Mouse (Mus musculus): ENCODE results near the gene Kcnj9. TPM values are rescaled to one million over a fixed set of nuclear protein-coding genes. Genes with fewer than 3 reads are reported as not detected.

The Kcnj9 gene
- polyA plus RNA-seq, 1 experiment from 2014 or later, result not detected

GRCm38 (mm10) chr1:172326684-172327083, 2.4 kb downstream of the Kcnj9 start:
- H3K9ac ChIP-seq (replicated peaks; ENCODE audit: low read length), result peak overlapping the region; percentile 54
- peak overlapping the region; percentile 50 for H3K4me3 ChIP-seq (ENCODE audit: low read length)
- ATAC-seq (ENCODE audit: low FRiP score, low TSS enrichment), result no peak
- WGBS, result 60% methylated on average over 11 of the region's 11 CpGs
- peak overlapping the region; percentile 81 for H3K4me2 ChIP-seq (replicated peaks; ENCODE audit: low read depth, low read length)
- peaks cover 63% of the 10 kb centered on the region for H3K27me3 ChIP-seq (ENCODE audit: insufficient read depth, low read length)
- H3K4me1 ChIP-seq (ENCODE audit: insufficient read depth, low read length), result 0 out of 2 replicates have a peak, but pooled peaks cover 3% of the 10 kb centered on the region
- no peaks in the 10 kb centered on the region for H3K36me3 ChIP-seq (ENCODE audit: insufficient read depth, low read length)
- H3K27ac ChIP-seq (ENCODE audit: low read length), result no peak overlapping the region
- no peaks in the 10 kb centered on the region for H3K9me3 ChIP-seq (ENCODE audit: low read length)

GRCm38 (mm10) chr1:172325680-172326535, 3.2 kb downstream of the Kcnj9 start:
- peak; percentile 66; the same call in 1 of the 2 replicates for ATAC-seq (ENCODE audit: low FRiP score, low TSS enrichment)
- Histone ChIP-seq H3K4me3 (ENCODE audit: low read length) (peak overlapping the region; percentile 50), H3K4me2 (replicated peaks; ENCODE audit: low read depth, low read length) (peak overlapping the region; percentile 81), H3K36me3 (ENCODE audit: insufficient read depth, low read length) (no peaks in the 10 kb centered on the region), H3K27me3 (ENCODE audit: insufficient read depth, low read length) (peaks cover 58% of the 10 kb centered on the region), H3K9me3 (ENCODE audit: low read length) (no peaks in the 10 kb centered on the region), H3K27ac (ENCODE audit: low read length) (no peak overlapping the region), H3K4me1 (ENCODE audit: insufficient read depth, low read length) (0 out of 2 replicates have a peak, but pooled peaks cover 3% of the 10 kb centered on the region), H3K9ac (replicated peaks; ENCODE audit: low read length) (peak overlapping the region; percentile 54)
- WGBS, result 18% methylated on average over 94 of the region's 94 CpGs

DNA sequence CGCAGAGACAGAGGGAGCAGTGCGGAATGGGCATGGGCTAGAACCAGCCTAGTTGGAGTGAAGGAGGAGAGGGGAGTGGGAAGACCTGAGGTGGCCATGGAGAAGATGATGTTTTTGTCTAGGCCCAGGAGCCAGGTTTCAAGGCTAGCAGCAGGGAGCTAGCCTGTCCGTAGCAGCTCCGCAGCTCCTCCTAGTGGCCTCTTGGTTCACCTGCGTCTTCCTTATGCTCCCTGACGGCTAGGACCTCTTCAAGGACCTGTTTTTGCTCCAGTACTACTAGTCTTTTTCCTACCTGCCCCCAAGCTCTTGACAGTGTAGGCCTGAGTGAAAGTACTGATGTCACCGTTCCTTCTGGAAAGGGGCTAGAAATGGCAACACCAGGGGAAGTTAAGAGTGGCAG, 4.4 kb downstream of the Kcnj9 start:
- WGBS, result 17% methylated on average over 7 of the region's 7 CpGs
- peaks cover 46% of the 10 kb centered on the region for H3K27me3 ChIP-seq (ENCODE audit: insufficient read depth, low read length)
- peak; percentile 57 for ATAC-seq (ENCODE audit: low FRiP score, low TSS enrichment)
- H3K9me3 ChIP-seq (ENCODE audit: low read length), result no peaks in the 10 kb centered on the region
- no peak overlapping the region for H3K4me2 ChIP-seq (replicated peaks; ENCODE audit: low read depth, low read length)
- no peak overlapping the region for H3K4me3 ChIP-seq (ENCODE audit: low read length)
- H3K36me3 ChIP-seq (ENCODE audit: insufficient read depth, low read length), result no peaks in the 10 kb centered on the region; the same call in 1 of the 2 replicates
- no peak overlapping the region for H3K9ac ChIP-seq (replicated peaks; ENCODE audit: low read length)
- H3K4me1 ChIP-seq (ENCODE audit: insufficient read depth, low read length), result 0 out of 2 replicates have a peak, but pooled peaks cover 3% of the 10 kb centered on the region
- no peak overlapping the region for H3K27ac ChIP-seq (ENCODE audit: low read length)

GRCm38 (mm10) chr1:172323801-172324359, 5.2 kb downstream of the Kcnj9 start:
- Histone ChIP-seq H3K4me1 (ENCODE audit: insufficient read depth, low read length) (0 out of 2 replicates have a peak, but pooled peaks cover 3% of the 10 kb centered on the region), H3K4me3 (ENCODE audit: low read length) (no peak overlapping the region), H3K27me3 (ENCODE audit: insufficient read depth, low read length) (peaks cover 39% of the 10 kb centered on the region), H3K27ac (ENCODE audit: low read length) (no peak overlapping the region), H3K9ac (replicated peaks; ENCODE audit: low read length) (no peak overlapping the region), H3K9me3 (ENCODE audit: low read length) (no peaks in the 10 kb centered on the region), H3K4me2 (replicated peaks; ENCODE audit: low read depth, low read length) (no peak overlapping the region), H3K36me3 (ENCODE audit: insufficient read depth, low read length) (peaks cover 3% of the 10 kb centered on the region)
- WGBS, result 74% methylated on average over 6 of the region's 6 CpGs
- ATAC-seq (ENCODE audit: low FRiP score, low TSS enrichment), result no peak

GRCm38 (mm10) chr1:172323298-172323697, 5.8 kb downstream of the Kcnj9 start:
- H3K9ac ChIP-seq (replicated peaks; ENCODE audit: low read length), result no peak overlapping the region
- H3K4me3 ChIP-seq (ENCODE audit: low read length), result no peak overlapping the region
- 51% methylated on average over 5 of the region's 5 CpGs for WGBS
- H3K27ac ChIP-seq (ENCODE audit: low read length), result no peak overlapping the region
- H3K4me1 ChIP-seq (ENCODE audit: insufficient read depth, low read length), result 0 out of 2 replicates have a peak, but pooled peaks cover 3% of the 10 kb centered on the region
- no peak for ATAC-seq (ENCODE audit: low FRiP score, low TSS enrichment)
- no peaks in the 10 kb centered on the region for H3K9me3 ChIP-seq (ENCODE audit: low read length)
- peaks cover 3% of the 10 kb centered on the region for H3K36me3 ChIP-seq (ENCODE audit: insufficient read depth, low read length)
- H3K27me3 ChIP-seq (ENCODE audit: insufficient read depth, low read length), result peaks cover 33% of the 10 kb centered on the region
- H3K4me2 ChIP-seq (replicated peaks; ENCODE audit: low read depth, low read length), result no peak overlapping the region

DNA sequence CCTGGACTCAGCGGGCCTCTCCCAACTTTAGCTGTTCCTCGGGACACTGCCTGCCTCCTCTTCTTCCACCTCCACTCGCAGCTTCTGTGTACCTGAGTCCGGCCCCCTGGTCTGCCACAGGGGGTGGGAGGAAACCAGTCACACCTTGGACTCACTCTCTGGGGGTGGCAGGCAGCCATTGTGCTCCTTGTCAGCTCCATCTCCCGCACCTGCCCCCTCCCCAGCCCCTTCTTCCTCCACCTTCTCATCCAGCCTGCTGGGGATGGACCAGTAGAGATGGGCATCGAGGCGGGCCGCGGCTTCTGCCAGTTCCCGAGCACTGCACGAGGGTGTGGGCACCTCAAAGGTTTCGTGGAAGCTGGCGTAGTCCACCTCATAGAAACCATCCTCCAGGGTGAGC, 6.4 kb downstream of the Kcnj9 start:
- Histone ChIP-seq H3K4me2 (replicated peaks; ENCODE audit: low read depth, low read length) (no peak overlapping the region), H3K4me3 (ENCODE audit: low read length) (no peak overlapping the region), H3K4me1 (ENCODE audit: insufficient read depth, low read length) (0 out of 2 replicates have a peak, but pooled peaks cover 3% of the 10 kb centered on the region), H3K27me3 (ENCODE audit: insufficient read depth, low read length) (peaks cover 28% of the 10 kb centered on the region), H3K27ac (ENCODE audit: low read length) (no peak overlapping the region), H3K9me3 (ENCODE audit: low read length) (no peaks in the 10 kb centered on the region), H3K9ac (replicated peaks; ENCODE audit: low read length) (no peak overlapping the region), H3K36me3 (ENCODE audit: insufficient read depth, low read length) (peaks cover 3% of the 10 kb centered on the region)
- no peak for ATAC-seq (ENCODE audit: low FRiP score, low TSS enrichment)
- 55% methylated on average over 13 of the region's 13 CpGs for WGBS

- no peak overlapping the region for H3K27ac ChIP-seq (ENCODE audit: low read length)
- peaks cover 3% of the 10 kb centered on the region for H3K36me3 ChIP-seq (ENCODE audit: insufficient read depth, low read length)
- no peak overlapping the region for H3K4me2 ChIP-seq (replicated peaks; ENCODE audit: low read depth, low read length)
- H3K4me1 ChIP-seq (ENCODE audit: insufficient read depth, low read length), result no peaks in the 10 kb centered on the region
- ATAC-seq (ENCODE audit: low FRiP score, low TSS enrichment), result no peak
- no peak overlapping the region for H3K4me3 ChIP-seq (ENCODE audit: low read length)
- H3K9me3 ChIP-seq (ENCODE audit: low read length), result no peaks in the 10 kb centered on the region
- WGBS, result 20% methylated on average over 5 of the region's 5 CpGs
- no peak overlapping the region for H3K9ac ChIP-seq (replicated peaks; ENCODE audit: low read length)
- H3K27me3 ChIP-seq (ENCODE audit: insufficient read depth, low read length), result peaks cover 1% of the 10 kb centered on the region; the same call in 1 of the 2 replicates
Measured at GRCm38 (mm10) chr1:172319921-172320411, 9.2 kb downstream of the Kcnj9 start.

DNA sequence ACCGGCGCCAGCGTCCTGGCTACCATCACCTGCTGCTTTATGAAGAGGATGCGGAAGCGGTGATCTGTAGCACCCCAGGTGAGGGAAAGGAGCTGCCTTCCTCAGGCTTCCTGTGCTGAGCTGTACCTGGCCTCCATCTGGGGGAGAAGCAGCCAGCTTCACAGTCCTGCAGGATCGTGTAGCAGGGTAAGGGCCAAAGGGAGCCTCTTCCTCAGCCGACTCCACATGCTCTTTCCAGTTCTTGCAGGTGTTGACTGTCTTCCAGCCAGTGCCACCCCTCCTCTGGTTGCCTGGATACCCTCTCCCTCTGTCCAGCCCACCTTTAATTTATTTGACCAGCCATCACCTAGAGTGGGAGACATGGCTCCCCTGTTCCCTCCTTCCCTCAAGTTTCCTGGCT, 9.8 kb downstream of the Kcnj9 start:
- WGBS, result 72% methylated on average over 7 of the region's 7 CpGs
- Histone ChIP-seq H3K27me3 (ENCODE audit: insufficient read depth, low read length) (no peaks in the 10 kb centered on the region), H3K9me3 (ENCODE audit: low read length) (no peaks in the 10 kb centered on the region), H3K9ac (replicated peaks; ENCODE audit: low read length) (no peak overlapping the region), H3K4me3 (ENCODE audit: low read length) (no peak overlapping the region), H3K4me2 (replicated peaks; ENCODE audit: low read depth, low read length) (no peak overlapping the region), H3K27ac (ENCODE audit: low read length) (no peak overlapping the region), H3K36me3 (ENCODE audit: insufficient read depth, low read length) (peaks cover 3% of the 10 kb centered on the region), H3K4me1 (ENCODE audit: insufficient read depth, low read length) (no peaks in the 10 kb centered on the region)
- no peak for ATAC-seq (ENCODE audit: low FRiP score, low TSS enrichment)

GRCm38 (mm10) chr1:172318424-172319035, 10.6 kb downstream of the Kcnj9 start:
- ATAC-seq (ENCODE audit: low FRiP score, low TSS enrichment), result no peak
- WGBS, result 91% methylated on average over 19 of the region's 19 CpGs

More at GRCm38 (mm10) chr1:172318424-172319035, 10.6 kb downstream of the Kcnj9 start:
- peaks cover under 1% of the 10 kb centered on the region; the same call in 1 of the 2 replicates for H3K4me1 ChIP-seq (ENCODE audit: insufficient read depth, low read length)
- H3K36me3 ChIP-seq (ENCODE audit: insufficient read depth, low read length), result peaks cover 3% of the 10 kb centered on the region
- H3K27ac ChIP-seq (ENCODE audit: low read length), result no peak overlapping the region
- no peak overlapping the region for H3K4me3 ChIP-seq (ENCODE audit: low read length)
- H3K4me2 ChIP-seq (replicated peaks; ENCODE audit: low read depth, low read length), result no peak overlapping the region
- no peak overlapping the region for H3K9ac ChIP-seq (replicated peaks; ENCODE audit: low read length)
- no peaks in the 10 kb centered on the region for H3K9me3 ChIP-seq (ENCODE audit: low read length)
- no peaks in the 10 kb centered on the region for H3K27me3 ChIP-seq (ENCODE audit: insufficient read depth, low read length)

Data from kidney, embryonic 16.5 days (tissue).